Mouse (Mus musculus): ENCODE measurements at regions not wholly inside any gene's neighbourhood (a gene's known extent, or its start where the extent isn't known, plus 50 kb on each side); places are given as distances from the start of the nearest gene placed in this dataset.
"Not testable (repeated sequence)": the region's sequence is repeated elsewhere in the genome, so short reads cannot be mapped to it uniquely, and the experiment has no call there.

DNA sequence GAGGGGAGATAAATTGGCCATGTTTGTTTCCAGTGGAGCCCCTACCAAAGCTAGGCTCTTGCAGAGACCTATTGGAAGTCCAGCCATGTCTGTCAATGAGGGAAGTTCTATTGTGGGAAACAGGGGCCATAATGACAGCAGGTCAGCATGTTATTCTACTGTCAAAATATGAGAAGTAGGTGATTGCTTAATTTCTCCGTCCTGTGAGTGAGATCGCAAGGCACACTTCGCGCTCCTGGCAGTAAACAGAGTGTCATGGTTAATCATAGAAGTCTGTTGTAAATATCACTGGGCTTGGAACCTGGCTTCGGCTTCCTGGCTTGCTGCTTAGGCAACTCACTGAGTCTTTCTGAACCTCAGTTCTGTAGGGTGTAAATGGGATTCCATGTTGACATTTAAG lies 72.5 kb upstream of the Ccdc122 start:
- DNase-seq (ENCODE audit: low read depth, low spot score), result no peak

DNA sequence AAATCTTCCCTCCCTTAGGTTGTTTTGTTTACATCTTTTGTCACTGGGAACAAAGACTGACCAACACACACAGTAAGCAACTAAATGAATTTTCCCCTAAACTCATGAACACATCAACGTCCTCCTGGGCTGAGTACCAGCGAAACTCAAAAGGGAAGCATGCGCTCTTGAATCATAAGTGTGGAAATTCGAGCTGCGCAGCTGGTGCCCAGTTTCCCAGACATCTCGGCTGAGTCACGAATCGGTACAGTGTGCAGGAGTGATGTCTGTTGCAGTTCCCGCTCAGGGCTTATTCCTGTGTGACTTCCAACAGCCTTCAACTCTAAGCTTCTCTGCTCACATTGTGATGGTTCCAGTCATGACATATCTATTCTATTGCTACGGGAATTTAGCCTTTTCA lies 77.7 kb upstream of the Ccdc122 start:
- no peak for DNase-seq (ENCODE audit: low read depth, low spot score)

DNA sequence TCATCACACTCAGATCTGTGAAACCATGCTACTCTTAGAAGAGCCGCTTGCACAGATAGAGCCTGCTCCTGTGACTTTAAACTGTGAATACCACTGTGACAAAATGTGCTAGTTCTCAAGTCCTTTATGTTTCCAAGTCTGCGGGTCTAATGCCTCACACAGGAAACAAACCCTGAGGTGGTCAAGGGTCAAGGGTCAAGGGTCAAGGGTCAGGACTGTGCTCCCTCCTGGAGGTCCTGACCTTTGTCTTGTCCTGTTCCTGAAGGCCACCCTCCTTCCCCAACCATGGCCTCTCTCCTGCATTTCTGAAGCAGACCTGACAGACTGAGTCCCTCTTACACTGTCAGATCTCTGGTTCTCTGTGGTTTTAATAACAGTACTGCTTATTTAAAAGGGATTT lies 79.4 kb upstream of the Ccdc122 start:
- DNase-seq (ENCODE audit: low read depth, low spot score), result no peak

DNA sequence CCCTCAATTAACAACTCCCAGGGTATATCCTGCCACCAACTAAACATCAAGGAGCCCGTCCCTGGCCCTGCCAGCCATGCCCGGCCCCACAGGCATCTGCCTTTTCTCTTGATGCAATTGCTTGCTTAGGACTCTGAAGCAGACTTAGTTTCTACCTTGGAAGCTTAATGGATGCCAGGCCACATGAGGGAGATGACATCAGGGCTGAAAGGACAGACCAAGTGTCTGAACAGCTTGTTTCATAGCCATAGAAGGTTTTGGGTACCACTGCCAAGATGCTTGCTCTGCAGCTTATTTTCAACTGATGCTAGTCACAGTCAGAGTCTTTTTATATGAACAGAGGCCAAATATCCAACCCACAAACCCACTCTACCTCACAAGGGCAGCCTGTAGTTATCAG lies 83.4 kb upstream of the Ccdc122 start:
- DNase-seq (ENCODE audit: low read depth, low spot score), result no peak

DNA sequence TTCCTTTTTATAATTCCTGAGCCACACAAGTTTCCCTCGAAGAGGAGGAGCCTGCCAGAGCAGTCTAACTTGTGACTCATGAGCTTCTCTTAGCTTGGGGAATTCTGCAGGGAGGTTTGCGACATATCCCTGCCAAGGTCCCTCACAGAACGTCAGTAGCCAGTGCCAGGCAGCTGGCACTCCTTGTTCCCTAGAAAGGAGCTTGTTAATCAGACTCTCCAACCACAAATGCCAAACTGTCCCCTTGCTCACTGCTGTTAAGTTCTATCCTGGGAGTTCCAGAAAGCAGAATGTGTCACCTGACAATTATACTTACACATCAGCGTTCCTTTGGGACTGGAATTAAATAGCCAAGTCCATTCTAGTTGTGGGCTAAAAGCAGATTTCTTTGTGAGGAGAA lies 85.1 kb upstream of the Ccdc122 start:
- no peak for DNase-seq (ENCODE audit: low read depth, low spot score)

DNA sequence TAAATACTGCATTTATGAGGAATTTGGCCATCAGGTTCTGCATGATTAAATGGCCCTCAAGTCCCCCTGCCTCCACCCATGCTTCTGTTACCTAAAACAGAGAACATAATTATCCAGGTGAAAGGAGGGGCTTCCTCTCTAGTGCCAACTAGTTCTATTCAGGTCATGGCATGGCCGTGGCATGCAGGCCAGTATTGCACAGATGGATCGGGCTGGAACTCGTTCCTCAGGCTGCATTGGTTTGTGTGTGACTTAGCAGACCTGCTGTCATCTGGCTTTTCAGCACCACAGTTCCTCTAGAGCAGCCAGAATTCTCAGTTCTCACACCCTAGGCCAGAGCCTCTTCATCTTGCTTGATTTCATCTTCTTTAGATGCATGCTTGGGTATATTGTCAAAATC lies 87.2 kb upstream of the Ccdc122 start:
- DNase-seq (ENCODE audit: low read depth, low spot score), result no peak

DNA sequence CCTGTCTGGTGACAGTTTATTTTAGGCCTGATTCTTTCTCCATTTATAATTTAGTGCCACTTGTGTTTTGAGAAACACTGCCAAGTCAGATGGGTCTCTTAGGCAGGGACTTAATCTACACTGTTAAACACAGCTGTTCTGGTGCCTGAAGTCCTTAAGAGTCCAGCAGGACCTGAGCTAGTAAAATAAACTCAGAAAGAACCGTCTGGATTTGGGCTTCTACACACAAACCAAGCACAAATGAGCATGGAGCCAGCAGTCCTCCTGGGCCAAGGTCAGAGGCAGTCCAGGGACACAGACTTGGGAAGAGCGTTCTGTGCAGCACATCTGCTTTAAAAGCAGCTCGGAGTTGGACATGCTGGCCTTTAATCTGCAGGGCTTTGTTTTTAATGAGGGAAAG lies 87.6 kb upstream of the Ccdc122 start:
- no peak for DNase-seq (ENCODE audit: low read depth, low spot score)

DNA sequence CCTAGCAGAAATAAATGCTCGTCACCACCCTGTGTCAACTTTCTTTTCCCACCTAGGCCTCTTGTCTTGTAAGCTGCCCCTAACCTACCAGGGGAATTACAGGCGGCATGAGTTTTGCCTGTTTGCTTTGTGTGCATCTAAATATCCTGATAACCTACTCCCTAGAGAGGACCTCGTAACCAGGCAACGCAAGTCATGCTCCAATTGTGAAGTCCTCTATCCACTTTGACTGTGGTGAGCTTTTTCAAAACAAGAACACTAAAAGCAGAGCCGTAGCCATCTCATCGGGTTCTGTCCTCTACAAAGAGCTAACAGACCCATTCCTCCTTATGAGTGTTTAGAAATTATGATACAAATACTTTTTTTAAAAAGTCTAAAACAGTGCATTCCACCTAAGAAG lies 88.1 kb upstream of the Ccdc122 start:
- no peak for DNase-seq (ENCODE audit: low read depth, low spot score)

DNA sequence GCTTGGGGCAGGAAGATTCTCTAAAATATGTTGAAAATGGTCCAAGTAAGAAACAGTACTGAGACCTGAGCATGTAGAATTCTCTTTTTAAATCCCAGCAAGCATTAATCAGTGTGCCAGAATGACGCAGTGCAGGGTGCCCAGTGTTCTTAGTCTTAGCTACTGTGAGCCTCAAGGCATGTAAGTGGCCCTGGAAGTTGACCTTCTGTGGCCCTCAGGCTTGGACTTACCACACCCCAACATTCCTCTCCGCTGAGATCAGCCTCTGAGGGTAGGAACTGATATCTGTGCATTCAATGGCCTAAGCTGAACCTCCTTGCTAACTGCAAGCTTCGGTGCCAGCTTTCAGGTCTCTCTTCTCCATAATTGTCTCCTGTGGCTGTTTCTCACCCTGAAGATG lies 89.4 kb upstream of the Ccdc122 start:
- no peak for DNase-seq (ENCODE audit: low read depth, low spot score)

DNA sequence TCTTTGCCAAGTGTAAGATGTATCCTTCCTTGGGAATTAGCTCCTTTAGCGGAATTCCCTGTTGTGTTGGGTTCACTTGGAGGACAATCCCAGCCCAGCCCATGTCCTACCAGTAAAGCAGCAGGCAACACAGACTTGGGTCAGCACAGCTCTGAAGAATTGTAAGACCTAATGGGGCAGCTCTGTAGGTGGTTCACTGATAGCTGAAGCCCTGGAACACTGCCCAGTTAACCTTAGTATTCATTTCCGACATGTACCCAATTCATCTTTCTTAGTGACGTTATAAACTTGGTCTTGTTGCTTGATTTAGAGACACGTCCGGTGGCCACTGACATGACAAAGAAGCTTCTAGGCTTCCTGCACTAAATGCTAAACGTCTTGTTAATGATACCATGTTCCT lies 90.9 kb upstream of the Ccdc122 start:
- no peak for DNase-seq (ENCODE audit: low read depth, low spot score)

DNA sequence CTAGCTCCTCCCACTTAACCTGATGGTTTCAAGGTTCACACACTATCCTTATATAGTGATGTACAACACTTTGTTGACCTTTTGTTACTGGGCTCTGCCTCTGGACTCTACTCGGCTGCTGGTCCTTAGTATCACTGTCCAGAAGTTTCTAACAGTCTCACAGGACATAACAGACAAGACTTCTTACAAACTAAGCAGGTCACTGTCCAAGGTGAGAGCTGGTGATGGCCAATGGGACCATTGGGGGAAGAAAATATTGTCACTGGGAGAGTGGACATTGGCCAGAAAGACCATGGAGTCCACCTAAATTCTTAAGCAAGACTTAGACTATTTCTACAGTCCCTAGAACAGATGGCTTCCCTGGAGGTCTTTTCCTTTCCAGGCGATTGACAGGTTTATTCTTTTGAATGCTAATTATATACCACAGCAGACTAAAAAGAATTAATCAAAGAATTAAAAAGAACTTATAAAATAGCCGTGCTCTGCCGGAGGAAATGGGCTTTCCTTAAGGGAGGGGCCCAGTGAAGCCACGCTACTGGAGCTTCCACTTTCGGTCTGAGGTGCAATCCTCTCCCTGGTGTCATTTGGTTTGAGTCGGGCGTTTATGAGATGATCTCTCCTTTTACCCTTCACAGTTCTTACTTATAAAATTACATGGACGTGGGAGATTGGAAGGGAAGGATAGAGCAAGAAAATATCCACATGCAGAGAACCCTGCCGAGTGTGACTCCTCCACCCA lies 94.9 kb upstream of the Ccdc122 start:
- DNase-seq (ENCODE audit: low read depth, low spot score), result no peak

DNA sequence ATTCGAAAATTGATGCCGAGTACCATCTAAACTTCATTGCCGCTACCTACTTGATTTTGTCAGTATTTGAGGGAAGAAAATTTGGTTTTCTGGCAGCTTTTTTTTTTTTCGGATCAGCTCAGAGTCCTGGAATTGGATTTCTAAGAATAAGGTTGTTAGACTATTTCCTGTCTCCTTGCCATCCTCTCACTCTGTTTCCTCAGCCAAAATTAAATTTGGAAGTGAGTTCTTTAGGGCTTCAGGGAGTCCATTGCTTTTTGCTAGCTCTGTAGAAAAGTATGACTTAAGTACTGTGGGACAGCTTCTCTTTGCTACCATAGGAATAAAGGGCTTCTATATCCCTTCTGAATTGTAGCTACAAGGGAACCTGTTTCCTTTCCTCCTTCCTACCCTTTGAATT lies 96.1 kb upstream of the Ccdc122 start:
- no peak for DNase-seq (ENCODE audit: low read depth, low spot score)

DNA sequence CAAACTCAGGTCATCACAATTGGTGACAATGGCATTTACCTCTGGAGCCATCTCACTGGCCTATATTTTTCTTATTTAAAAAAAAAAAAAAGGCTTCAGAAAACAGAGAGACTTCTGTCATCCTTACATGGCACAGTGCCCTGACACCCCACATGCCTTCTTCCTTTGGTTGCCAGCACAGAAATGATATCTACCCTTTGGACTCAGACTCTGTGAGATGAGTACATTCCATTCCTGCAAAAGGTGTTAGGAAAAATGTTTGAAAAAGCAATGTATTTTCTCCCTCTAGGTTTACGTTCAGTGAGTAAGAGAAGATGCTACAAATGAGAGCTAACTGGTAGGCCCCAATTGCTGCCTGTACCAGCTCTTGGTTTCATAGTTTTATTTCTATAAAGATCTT lies 99.9 kb upstream of the Ccdc122 start:
- no peak for DNase-seq (ENCODE audit: low read depth, low spot score)

DNA sequence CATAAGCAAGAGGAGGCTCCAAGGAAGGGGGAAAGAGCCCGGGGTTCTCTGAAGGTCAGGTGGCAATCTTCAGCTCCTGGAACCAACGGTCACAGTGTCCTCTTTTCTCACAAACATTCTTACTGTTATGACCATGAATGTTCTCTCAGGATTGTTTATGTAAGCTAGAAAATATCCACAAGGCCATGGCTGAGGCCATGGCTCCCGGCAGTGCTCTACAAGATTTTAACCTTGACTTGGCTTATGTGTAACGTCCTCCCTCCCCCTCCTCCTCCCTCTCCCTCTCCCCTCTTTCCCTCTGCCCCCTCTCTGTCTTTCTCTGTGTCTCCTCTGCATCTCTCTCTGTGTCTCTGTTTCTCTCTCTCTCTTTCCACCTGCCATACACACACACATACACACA lies 100.5 kb upstream of the Ccdc122 start:
- DNase-seq (ENCODE audit: low read depth, low spot score), result not testable (repeated sequence)

DNA sequence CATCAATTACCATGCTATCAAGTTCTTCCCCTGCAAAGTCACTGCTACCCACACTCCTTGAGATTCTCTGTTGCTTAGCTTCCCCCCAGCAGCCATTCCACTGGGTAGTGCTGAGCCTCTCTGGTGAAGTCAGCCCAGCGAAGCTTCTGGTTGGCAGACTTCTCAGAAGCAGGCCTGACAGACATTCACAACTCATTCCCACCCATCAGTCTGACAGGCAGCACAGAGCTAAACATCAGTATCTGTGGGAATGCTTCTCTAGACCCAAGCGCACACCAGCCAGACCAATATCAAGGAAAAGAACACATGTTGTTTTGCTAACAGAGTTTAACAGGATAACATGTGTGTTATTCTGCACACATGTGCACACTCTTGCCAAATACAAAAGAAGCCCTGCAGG lies 101.1 kb upstream of the Ccdc122 start:
- no peak for DNase-seq (ENCODE audit: low read depth, low spot score)

DNA sequence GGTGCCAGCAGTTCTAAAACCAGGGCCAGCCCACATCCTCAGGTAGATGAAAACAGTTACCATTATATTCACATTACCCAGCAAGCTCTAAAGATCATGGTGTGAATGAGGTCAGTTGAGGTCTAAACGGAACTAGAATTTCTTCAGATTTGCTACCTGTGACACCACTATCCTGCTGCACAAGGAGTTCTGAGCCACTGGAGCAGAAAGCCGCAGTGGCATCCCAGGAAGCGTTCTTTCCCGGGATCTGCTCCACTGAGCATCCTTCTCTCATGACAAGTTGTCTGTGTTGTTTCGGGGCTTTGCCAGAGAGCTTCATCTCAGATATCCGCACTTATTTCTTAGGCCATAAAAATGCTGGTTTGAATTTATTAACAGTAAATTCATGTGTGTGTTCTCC lies 103.7 kb upstream of the Ccdc122 start:
- no peak for DNase-seq (ENCODE audit: low read depth, low spot score)

DNA sequence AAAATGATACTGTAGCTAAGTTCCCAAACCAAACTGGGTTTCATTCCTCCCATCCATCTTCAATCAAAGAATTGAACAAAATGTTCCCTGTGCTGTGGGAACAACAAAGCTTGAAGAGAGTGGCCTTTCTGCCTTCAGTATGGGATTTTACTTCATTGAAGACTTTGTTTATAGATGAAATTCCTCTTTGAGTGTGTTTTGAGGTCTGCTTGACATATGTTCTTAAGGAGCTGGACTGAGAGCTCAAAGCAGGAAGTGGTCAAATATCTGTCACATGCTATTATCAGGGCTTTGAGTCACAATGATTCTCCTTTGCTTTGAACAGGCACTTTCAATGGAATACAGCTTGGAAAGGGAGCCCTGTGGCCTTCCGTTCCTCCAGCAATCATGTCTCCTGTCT lies 105.2 kb upstream of the Ccdc122 start:
- DNase-seq (ENCODE audit: low read depth, low spot score), result no peak

DNA sequence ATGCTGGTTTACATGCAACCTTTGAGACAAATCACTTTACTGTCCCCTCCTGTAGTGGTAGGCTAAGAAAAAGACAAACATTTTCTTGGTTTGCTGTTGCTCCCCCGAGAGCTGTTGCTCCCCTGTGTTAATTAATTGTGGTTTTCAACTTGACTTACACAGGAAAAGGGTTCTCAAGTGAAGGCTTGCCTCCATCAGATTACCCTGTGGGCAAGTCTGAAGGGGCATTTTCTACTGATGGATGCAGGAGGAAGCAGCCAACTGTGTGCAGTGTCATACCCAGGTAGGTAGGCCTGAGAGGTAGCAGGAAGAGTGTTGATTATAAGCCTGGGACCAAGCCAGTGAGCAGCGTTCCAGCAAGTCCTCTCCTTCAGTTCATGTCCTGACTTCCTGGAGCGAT lies 107.0 kb upstream of the Ccdc122 start:
- no peak for DNase-seq (ENCODE audit: low read depth, low spot score)

DNA sequence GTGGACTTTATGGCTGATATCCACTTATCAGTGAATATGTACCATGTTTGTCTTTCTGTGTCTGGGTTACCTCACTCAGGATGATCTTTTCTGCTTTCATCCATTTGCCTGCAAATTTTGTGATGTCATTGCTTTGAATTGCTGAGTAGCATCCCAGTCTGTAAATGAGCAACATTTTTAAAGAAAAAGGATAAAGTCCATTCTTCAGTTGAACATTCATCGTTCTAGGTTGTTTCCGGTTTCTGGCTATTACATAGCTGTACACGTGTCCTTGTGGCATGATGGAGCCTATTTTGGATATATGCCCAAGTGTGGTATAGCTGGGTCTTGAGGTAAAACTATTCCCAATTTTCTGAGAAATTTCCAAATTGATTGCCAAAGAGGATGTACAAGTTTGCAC lies 107.9 kb upstream of the Ccdc122 start:
- DNase-seq (ENCODE audit: low read depth, low spot score), result no peak

DNA sequence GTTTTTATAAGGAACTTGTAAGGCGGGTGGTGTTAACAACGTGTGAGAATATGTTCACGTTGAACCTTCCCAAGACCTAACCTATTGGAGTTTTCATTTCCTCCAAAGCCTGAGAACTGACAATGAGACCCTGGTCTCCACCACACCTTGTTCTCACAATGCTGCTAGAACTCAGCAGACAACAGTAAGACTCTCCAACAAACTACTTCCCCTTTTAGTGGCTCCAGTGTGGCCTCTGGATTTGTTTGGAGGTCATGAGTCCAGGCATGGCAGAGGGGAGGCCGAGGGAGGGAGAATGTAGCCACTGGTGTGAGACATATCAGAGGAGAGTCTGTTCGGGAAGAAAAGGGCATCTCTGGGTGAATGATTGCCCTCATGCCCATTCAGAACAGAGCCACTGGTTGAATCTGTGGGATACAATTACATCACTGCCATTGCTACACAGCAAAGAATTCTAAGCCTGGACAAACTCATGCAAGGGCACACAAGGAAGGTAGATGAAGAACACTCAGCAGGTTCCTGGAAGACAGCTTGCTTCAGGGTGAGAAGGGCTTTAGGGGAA lies 109.2 kb upstream of the Ccdc122 start:
- no peak for DNase-seq (ENCODE audit: low read depth, low spot score)

DNA sequence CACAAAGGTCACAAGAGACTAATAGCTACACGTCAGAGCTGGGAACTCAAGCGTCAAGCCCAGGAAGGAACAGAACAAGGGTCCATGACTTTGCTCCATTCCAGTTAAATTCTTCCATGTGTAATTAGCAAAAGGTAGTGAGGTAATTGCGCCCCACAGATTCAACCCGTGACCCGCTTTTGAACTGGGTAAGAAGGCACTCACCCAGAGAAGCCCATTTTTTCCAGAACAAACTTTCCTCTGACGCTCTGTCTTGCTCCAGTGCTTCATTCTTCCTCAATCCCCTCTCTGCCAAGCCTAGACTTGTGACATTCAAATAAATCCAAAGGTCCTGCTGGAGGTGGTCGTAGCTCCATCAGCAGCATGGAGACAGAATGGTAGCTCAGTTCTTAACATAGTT lies 110.2 kb upstream of the Ccdc122 start:
- DNase-seq (ENCODE audit: low read depth, low spot score), result no peak

DNA sequence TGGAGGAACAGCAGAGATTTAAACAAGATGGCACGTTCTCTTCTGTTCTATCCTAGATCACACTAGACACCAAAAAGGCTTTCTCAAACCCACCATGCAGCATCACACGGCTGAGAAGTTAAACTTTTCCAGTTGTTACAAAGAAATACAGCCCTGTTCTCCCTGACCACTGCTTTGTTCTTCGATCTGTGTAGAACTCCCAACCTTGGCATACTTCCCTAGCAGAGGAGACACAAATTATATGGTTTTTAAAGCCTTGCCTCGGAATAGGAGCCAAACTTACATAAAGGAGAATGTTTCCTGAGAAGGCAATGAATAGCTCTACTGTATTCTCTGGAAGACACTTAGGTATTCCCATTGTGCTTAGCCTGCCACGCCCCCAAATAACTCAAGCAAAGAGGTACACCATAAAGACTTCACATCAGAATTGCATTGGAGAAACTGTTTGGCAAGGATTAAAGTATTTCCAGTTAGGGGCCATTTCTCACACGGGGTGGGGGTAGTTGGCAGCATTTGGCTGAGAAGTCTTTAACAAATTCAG lies 114.1 kb upstream of the Ccdc122 start:
- no peak for DNase-seq (ENCODE audit: low read depth, low spot score)

DNA sequence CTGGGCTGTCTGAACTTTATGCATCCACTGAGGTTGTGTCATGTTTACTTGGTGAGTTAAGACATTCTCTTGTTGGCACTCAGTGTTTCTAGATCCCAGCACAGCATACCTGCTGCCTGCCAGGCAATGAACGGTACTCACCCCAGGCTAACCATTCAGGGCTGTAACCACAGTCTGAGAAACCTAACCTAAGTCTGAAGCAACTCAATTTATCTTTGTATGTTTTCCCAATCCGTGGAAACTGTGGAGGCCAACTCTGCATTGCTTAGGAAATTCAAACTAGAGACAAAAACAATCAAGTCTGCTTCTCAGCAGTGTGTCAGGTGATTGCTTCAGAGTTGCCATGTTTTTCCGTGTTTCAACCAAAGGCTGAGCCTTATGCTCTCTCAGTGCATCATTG lies 118.5 kb upstream of the Ccdc122 start:
- no peak for DNase-seq (ENCODE audit: low read depth, low spot score)
